Mouse (Mus musculus) urinary bladder, postnatal 14 days (tissue): ENCODE measurements around the gene Sgpp1.
"Not testable (repeated sequence)": the region's sequence is repeated elsewhere in the genome, so short reads cannot be mapped to it uniquely, and the experiment has no call there.

Experiments
- DNase-seq: peaks from one replicate; pipeline ENCODE4 v3.0.0; 2021; ENCODE audit warnings: low spot score

Gene Sgpp1

DNA sequence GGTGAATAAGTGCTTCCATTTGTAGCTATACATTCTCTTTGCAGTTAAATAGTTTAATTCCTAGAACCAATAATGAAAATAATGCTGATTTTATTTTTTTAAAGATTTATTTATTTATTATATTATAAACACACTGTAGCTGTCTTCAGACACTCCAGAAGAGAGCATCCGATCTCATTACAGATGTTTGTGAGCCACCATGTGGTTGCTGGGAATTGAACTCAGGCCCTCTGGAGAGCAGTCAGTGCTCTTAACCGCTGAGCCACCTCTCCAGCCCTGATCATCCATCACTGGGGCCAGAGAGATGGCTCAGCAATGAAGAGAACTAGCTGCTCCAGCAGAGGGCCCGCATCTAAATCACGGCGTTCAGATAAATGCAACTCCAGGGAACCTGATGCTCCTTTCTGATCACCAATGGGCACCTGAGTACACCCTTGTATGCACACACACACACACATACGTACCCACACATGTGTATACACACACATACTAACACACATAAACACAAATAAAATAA lies 3.5 kb downstream of the Sgpp1 start:
- DNase-seq = no peak

DNA sequence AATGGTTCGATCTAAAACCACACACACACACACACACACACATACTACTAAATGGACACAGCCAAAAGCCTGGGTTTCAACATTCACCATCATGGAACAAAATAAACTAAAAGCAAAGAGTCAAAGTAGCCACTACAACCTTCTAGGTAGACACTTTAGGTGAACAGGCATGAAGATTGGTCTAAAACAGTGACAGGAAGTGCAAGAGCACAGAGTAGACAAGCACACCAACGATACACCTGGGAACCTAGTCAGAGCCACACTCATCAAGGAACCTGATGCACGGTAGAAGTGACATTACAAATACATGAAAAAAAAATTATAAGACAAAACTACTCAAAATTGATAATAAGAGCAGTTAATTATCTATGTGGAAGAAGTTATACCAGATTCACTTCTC lies 4.0 kb downstream of the Sgpp1 start:
- DNase-seq = no peak

DNA sequence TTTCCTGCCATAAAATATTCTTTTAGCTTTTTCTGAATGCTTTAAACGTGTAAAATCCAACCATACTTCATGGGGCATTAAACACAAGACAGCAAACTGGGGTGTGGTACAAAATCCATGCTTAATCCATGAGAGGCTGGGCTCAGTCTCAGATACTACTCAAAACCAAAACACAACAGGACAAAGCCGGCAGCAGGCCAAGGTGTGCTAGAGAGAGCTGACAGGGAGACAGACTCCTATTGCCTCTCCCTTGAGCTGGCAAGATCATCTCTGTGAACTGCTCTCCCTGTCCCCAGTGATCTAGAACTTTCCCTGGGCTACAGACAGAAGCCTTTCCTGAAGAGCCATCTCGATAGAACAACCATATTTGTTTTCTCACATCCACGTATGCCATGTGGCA lies 5.1 kb downstream of the Sgpp1 start:
- no peak for DNase-seq

DNA sequence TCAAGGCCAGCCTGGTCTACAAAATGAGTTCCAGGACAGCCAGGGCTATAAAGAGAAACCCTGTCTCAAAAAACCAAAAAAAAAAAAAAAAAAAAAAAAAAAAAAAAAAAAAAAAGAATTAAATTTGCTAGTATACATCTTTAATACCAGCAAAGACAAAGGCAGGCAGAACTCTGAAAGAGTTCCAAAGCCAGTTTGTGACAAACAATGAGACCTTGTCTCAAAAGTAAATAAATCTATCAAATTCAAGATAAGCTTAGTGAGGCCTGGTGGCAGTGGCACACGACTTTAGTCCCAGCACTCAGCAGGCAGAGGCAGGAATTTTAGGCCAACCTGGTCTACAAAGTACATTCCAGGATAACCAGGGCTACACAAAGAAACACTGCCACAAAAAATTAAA lies 5.7 kb downstream of the Sgpp1 start:
- no peak for DNase-seq

DNA sequence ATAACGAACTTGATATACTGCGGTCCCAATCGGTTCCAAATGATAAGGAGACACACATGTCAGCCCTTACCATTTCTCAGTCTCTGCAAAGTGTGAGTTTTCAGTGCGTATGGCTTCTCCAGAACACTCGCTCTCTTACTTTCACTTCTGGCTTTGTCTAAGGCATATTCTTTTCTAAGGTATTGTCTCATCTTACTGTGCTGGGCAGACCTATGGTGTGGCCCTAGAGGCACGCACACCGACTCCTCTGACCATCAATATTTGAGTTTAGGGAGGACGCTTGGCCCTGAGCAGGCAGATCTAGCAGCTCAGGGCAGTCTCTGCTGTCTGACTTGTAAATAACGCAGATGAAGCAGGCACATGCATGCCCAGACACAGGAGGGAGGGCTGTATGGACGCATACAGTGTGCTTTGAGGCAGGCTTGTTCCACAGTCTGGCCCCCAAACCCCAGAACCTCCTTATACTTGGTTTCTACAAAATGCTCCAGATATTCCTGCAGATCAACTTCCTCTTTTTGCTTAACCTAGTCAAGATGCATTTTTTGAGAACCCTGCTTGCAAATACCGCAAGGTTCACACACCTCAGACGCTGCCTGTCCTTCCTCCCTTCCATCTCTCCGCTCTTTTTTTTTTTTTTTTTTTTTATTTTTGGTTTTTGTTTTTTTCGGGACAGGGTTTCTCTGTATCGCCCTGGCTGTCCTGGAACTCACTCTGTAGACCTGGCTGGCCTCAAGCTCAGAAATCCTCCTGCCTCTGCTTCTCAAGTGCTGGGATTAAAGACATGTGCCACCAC lies 8.0 kb downstream of the Sgpp1 start:
- DNase-seq = no peak

DNA sequence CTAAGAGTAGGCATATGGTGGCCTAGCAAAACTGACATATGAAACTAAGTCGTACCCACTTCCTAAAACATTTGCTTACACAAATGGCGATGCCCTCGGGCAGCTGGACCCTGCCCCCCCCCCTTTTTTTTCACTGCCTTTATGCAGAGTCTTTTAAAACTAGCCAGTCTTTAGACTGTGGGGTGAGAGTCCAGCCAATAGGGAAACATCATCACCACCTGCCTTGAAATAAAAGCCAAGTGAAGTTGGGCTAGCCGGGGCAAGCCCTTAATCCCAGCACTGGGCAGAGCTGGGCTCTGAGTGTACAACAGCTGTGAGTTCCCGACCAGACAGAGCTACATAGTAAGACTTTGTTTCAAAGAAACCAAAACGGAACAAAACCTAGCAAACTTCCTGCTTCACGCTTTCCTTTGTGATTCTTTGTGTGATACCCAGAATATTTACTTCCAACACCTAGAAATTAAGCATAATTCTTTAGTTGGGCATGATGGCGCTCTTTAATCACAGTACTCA lies 9.1 kb downstream of the Sgpp1 start:
- no peak for DNase-seq

DNA sequence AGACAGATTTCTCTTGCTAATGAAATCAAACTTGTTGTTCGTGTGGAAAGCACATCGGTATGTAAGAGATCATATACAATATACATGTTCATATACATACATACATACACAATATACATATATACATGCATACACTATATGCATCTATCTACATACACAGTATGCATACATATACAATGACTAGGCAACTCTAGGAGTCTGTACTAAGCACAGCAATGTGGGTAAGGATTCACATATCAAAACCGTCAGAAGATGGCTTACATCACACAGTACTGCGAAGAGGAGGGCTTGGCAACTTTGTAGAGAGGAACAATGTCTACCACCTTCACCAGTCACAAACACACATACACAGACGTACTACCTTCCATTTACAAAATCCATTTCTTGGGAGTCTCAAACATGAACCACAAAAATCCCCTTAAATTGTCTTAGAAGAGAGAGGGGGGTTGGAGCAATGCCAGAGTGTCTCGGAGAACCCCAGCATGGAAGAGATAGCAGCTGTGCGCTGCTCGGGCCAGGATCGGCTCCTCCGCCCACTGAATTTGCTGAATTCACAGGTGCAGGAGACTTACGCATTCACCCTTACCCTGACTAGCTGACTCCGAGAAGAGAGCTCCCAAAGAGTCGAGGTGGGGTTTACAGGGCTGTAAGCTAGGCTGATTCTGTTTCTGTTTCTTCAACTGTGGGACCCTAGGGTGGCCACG lies 10.8 kb downstream of the Sgpp1 start:
- no peak for DNase-seq

DNA sequence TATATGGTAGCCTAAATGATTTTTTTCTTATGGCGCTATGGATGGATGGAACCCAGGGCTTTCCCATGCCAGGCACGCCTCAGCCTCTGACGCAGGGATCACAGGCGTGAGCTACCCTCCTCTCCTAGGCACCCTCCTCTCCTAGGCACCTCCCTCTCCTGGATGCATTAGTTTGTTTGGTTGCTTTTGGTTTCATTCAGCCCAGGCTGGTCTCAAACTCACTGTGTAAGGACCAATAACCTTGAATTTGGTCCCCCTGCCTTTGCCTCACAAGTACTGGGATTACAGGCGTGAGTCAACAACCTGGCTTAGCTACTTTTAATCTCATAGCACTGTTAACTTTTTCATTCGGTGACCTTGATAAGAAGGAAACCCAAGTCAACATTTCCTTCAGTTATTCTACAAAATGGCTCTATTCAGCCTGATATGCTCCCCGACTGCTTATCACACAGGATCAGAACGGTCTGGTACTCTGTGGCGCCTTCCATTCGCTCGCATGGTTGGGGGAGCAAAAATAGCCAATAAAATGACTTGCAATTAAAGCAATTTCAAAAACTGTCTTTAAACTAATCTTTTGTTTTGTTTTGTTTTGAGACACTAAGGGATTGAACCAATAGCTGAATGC lies 11.6 kb downstream of the Sgpp1 start:
- no peak for DNase-seq

DNA sequence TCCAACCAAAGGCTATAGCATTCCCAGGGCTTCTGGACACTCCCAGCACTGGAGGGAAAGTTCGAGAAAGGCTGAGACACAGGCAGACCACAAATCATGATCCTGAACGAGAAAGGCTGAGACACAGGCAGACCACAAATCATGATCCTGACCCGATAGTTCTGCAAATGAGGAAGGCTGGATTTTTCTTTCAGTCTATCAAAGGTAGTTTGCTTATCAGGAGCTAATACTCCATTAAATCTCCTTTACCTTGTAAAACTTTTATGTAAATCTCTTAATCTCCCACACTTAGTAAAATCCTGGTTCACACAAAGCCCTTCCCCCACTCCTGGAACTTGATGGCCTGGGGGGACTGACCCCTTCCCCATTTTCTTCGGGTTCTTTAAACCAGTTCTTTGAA lies 13.6 kb downstream of the Sgpp1 start:
- no peak for DNase-seq

DNA sequence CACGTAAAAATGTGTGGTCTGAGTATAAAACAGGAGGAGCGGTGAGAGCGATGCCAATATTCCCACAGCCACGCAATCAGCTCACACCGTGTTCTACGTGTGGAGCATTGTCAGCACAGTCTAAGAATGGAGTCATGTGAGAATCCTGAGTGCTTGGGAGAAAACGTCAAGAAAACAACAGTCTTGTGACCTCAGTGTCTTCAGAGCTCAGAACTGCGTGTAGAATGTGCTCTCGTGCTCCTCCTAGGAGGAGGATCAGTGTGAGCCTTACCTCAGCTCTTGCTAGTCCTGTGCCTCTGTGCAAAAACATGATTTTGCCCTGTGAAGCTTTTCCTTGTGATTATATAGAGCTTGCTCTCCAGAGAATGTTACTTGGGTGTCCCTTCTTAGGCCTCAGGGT lies 14.5 kb downstream of the Sgpp1 start:
- no peak for DNase-seq

DNA sequence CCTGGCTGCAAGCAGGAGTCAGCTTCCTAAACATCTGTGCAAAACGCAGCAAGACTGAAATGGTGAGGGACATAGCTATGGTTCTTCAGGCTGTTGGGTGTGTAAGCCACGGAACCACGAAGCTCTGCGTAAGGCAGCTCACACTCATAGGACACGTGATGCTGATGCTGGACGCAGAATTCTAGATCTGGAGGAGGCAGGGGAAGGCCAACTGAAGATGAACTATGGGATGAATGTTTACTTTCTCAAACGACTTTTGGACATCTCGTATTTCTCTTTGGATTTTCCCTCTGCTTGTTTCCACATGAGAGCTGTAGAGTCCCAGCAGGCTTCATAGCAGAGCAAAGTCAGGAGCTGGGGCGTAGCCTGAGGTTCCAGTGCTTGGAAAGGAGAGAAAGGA lies 21.9 kb downstream of the Sgpp1 start:
- DNase-seq = no peak

DNA sequence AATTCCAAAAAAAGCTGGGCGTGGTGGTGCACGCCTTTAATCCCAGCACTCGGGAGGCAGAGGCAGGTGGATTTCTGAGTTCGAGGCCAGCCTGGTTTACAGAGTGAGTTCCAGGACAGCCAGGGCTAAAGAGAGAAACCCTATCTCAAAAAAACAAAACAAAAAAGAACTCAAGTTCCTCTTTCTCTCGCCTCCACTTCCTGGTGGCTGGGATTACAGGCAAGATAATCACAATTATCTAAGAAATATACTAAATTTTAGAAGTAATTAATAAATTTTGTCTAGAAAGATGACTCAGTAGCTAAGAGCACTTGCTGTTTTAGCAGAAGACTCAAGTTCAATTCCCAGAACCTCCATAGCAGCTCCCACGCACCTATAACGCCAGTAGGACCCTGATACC lies 22.6 kb downstream of the Sgpp1 start:
- not testable (repeated sequence) for DNase-seq

DNA sequence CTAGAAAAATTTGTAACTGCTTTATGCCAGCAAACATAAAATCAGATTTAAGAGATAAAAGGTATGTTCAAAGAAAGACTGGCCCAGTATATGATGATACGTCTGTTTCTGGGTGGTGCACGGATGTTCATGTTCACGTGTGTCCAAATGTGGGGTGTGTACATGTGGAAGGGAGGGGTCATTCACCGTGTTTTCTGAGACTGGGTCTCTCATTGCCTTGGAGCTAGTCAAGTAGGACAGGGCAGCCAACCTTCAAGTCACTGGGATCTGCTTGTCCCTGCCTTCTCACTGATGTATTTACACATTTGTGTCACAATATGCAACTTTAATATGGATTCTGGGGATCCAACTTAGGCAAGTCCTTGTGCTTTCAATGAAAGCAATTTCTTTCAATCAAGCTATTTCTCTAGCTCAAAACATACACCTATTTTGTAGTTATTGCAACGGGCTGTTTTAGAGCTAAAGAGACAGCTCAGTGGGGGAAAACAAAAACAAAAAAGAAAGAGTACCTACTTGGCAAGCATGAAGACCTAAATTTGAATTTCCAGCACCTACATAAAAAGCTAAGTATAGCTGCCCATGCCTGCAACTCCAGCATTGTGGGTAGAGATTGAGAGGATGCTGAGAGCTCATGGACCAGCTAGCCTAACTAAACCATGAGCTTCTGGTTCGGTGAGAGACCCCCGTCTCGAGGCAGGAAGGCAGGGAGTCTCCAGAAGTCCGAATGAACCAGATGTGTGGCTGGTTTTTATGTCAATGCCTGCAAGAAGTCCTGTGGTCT lies 24.7 kb downstream of the Sgpp1 start:
- no peak for DNase-seq

DNA sequence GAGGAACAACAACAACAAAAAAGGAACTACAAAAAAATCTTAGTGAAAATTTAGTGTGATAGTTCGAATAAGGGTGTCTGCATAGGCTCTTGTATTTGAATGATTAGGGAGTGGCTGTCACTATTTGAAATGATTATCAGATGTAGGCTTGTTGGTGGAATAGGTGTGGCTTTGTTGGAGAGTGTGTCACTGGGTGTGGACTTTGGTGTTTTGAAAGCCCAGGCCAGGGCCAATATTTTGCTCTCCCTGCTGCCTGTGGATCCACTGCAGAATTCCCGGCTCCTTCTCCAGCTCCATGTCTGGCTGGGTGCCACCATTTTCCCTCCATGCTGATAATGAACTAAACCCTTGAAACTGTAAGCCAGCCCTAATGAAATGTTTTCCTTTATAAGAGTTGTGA lies 26.0 kb downstream of the Sgpp1 start:
- DNase-seq = no peak

DNA sequence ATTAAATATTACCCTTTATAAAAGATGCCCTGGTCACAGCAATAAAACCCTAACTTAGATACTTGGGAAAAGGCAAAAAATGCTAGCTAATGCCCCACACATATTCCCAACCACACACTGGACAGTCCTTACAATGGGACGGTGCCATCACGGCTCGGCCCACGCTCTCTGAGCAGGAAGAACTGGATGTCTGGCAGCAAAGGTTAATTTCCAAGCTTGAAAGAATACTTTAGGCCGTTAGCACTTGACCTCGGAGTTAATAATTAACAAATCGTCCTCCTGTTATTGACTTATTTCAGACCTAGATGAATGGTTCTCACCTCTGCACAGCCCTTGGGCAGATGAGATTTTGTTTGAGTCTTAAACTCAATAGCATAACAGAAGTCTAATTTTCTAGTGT lies 28.9 kb downstream of the Sgpp1 start:
- no peak for DNase-seq

DNA sequence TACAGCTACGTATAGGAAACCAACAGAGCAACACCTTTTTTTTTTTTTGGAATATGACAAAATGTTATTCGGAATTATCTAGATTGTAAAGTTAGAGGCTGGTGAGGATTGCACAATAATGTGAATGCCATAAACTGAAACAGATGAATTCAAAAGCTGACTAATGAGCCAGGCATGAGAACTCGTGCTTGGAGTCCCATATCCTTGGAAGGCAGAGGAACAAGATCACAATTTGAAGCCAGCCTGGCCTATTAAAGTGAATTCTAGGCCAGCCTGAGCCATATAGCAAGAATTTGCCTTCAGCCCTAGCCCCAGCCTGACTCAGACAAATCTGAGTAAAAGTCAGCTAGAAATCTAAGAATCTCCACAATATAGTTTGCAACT lies 32.8 kb downstream of the Sgpp1 start:
- DNase-seq = no peak

DNA sequence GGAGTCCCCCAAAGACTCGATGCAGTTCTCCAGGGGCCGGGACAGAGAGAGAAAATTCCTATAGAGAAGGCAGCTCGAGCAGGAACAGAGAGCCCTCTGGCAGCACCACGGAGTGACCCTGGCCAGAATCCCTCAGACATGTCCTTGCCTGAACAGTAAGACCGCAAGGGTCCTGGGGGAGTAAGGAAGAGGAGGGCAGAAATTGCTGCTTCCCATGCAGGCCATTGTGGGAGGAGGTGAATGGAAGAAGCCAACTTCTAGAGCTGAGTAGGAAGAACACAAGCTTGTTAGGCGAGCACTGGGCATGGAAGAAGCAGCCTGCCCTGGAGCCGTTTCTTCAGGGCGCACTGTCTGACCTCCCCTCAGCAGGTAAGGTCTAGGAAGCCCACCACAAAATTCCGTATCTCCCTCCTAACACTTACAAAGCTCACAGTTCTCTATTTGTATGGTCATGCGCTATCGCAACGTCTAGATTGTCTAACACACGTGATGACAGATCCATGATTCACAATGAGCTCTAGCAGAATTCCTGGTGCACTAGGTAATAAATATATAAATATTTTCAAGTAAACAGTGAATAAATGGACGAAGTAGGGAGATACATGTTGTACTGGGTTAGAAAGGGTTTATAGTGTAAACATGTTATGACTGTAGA lies 33.3 kb downstream of the Sgpp1 start:
- DNase-seq = no peak

DNA sequence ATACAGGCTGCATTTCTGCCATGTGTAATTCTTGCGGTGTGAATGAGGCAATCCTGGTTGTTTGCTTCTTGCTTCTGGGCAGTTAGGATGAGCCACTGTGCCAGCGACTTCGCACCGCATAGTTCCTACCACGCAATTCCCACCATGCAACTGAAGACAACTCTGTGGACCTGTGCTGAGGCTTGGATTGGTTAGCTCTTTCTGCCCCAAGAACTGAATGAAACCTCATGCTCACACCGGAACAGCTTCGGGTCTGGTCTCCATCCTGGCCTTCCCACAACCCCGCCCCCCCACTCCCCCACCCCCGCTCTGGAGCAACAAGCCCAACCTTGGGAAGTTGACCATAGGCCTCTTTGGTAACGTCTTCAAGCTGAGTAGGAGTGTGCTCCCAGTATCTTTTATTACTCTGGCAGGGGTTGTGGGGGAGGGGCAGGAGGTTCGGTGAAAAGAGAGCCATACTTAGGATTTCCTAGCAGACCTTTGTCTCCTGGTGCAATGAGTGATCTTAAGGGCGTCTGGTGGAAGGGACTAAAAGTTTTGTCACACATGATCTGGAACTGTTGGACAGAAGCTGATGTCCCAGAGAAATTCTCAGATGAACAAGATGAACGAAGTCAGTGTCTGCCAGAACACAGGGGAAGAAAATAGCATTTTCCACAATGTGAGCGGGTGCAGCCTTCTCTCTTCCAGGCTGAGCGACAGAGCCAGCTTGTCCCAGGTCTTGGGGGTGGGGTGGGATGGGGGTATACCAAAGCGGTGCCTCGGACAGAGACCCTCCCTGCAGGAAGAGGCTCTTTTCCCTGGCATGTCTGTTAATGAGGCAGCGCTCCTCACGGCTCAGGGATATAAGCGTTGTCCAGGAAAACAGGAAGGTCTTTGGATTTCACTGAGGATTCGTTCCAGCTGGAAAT lies 34.1 kb downstream of the Sgpp1 start:
- DNase-seq = peak; percentile 42

DNA sequence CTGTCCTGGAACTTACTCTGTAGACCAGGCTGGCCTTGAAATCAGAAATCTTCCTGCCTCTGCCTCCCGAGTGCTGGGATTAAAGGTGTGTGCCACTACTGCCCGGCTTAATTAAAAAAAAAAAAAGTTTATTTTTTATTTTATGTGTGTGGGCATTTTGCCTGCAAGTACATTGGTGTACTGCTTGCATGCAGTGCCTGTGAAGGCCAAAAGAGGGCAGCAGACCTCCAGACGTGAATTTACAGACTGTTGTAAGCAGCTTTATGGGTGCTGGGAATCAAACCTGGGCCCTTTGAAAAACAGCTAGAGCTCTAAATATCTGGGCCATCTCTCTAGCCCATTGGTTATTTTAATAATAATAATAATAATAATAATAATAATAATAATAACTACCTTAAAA lies 36.8 kb downstream of the Sgpp1 start:
- no peak for DNase-seq

DNA sequence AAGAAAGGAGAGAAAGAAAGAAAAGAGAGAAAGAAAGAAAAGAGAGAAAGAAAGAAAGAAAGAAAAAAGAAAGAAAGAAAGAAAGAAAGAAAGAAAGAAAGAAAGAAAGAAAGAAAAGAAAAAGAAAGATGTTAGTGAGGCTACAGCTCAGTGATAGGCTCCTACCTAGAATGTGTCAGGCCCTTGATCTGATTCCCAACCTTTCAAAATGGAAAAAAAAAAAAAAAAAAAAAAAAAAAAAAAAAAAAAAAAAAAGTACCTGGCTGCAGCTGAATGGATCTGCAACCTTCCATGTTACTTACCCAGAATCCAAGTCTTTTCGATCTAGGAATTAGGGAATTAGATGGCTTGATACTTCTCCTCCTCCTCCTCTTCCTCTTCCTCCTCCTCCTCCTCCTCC lies 39.7 kb downstream of the Sgpp1 start:
- DNase-seq = not testable (repeated sequence)

DNA sequence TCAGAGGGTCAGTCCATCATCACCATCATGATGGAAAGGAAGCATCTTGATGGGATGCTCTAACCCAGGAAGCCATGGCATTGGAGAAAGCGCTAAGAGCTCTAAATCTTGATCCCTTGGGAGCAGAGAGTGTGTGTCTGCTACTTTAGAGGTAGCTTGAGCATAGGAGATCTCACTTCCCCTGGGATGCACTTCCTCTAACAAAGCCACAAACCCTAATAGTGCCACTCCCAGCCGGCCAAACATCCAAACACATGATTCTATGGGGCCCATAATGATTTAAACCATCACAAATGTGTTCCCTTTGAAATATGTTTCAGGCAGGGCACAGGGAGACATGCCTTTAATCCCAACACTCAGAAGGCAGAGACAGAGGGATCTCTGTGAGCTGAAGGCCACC lies 46.5 kb downstream of the Sgpp1 start:
- no peak for DNase-seq
